Mouse (Mus musculus): ENCODE measurements at regions not wholly inside any gene's neighbourhood (a gene's known extent, or its start where the extent isn't known, plus 50 kb on each side); places are given as distances from the start of the nearest gene placed in this dataset.

GRCm38 (mm10) chr3:39062415-39062814 is 175.7 kb downstream of the Fat4 start:
- H3K36me3 ChIP-seq (ENCODE audit: control insufficient read depth, insufficient read depth, low read length) = no peaks in the 10 kb centered on the region
- TF ChIP-seq EP300 (optimal IDR thresholded peaks at IDR 0.05) (no peak), CTCF (IDR thresholded peaks at IDR 0.05; ENCODE audit: low read depth) (no peak)
- no peak for DNase-seq (ENCODE audit: low spot score)
- ATAC-seq (ENCODE audit: low FRiP score, low TSS enrichment) = no peak
- no peaks in the 10 kb centered on the region for H3K9me3 ChIP-seq (ENCODE audit: control insufficient read depth, low read length)
- no peak overlapping the region for H3K4me2 ChIP-seq (replicated peaks; ENCODE audit: low read depth)
- H3K9ac ChIP-seq (ENCODE audit: low read length) = no peak overlapping the region
- no peaks in the 10 kb centered on the region for H3K4me1 ChIP-seq (replicated peaks; ENCODE audit: control insufficient read depth, insufficient read depth)
- 75% methylated on average over 3 of the region's 3 CpGs for WGBS
- H3K4me3 ChIP-seq (ENCODE audit: low read depth, low read length) = no peak overlapping the region
- no peak overlapping the region for H3K27ac ChIP-seq (replicated peaks)
- no peaks in the 10 kb centered on the region for H3K27me3 ChIP-seq (ENCODE audit: control insufficient read depth, insufficient read depth, low read length)

- DNase-seq (ENCODE audit: low spot score) = no peak
These were observed 178.7 kb downstream of the Fat4 start for GRCm38 (mm10) chr3:39065457-39065856.

GRCm38 (mm10) chr3:39069011-39069410 is 182.3 kb downstream of the Fat4 start:
- DNase-seq (ENCODE audit: low spot score) (no peak), ATAC-seq (ENCODE audit: low FRiP score, low TSS enrichment) (no peak)
- no peaks in the 10 kb centered on the region for H3K9me3 ChIP-seq (ENCODE audit: control insufficient read depth, low read length)
- H3K4me1 ChIP-seq (replicated peaks; ENCODE audit: control insufficient read depth, insufficient read depth) = no peaks in the 10 kb centered on the region
- no peak overlapping the region for H3K9ac ChIP-seq (ENCODE audit: low read length)
- H3K27me3 ChIP-seq (ENCODE audit: control insufficient read depth, insufficient read depth, low read length) = no peaks in the 10 kb centered on the region
- H3K36me3 ChIP-seq (ENCODE audit: control insufficient read depth, insufficient read depth, low read length) = no peaks in the 10 kb centered on the region
- H3K27ac ChIP-seq (replicated peaks) = no peak overlapping the region
- TF ChIP-seq EP300 (optimal IDR thresholded peaks at IDR 0.05) = no peak
- TF ChIP-seq CTCF (IDR thresholded peaks at IDR 0.05; ENCODE audit: low read depth) = no peak
- no peak overlapping the region for H3K4me3 ChIP-seq (ENCODE audit: low read depth, low read length)
- no peak overlapping the region for H3K4me2 ChIP-seq (replicated peaks; ENCODE audit: low read depth)

More at GRCm38 (mm10) chr3:39065457-39065856, 178.7 kb downstream of the Fat4 start:
- H3K27ac ChIP-seq (replicated peaks) = no peak overlapping the region
- no peak for ATAC-seq (ENCODE audit: low FRiP score, low TSS enrichment)
- H3K9ac ChIP-seq (ENCODE audit: low read length) = no peak overlapping the region
- no peaks in the 10 kb centered on the region for H3K36me3 ChIP-seq (ENCODE audit: control insufficient read depth, insufficient read depth, low read length)
- TF ChIP-seq CTCF (IDR thresholded peaks at IDR 0.05; ENCODE audit: low read depth) (no peak), EP300 (optimal IDR thresholded peaks at IDR 0.05) (no peak)
- no peak overlapping the region for H3K4me2 ChIP-seq (replicated peaks; ENCODE audit: low read depth)
- H3K9me3 ChIP-seq (ENCODE audit: control insufficient read depth, low read length) = no peaks in the 10 kb centered on the region
- WGBS = 30% methylated on average over 6 of the region's 6 CpGs
- no peaks in the 10 kb centered on the region for H3K4me1 ChIP-seq (replicated peaks; ENCODE audit: control insufficient read depth, insufficient read depth)
- H3K27me3 ChIP-seq (ENCODE audit: control insufficient read depth, insufficient read depth, low read length) = no peaks in the 10 kb centered on the region
- no peak overlapping the region for H3K4me3 ChIP-seq (ENCODE audit: low read depth, low read length)

DNA sequence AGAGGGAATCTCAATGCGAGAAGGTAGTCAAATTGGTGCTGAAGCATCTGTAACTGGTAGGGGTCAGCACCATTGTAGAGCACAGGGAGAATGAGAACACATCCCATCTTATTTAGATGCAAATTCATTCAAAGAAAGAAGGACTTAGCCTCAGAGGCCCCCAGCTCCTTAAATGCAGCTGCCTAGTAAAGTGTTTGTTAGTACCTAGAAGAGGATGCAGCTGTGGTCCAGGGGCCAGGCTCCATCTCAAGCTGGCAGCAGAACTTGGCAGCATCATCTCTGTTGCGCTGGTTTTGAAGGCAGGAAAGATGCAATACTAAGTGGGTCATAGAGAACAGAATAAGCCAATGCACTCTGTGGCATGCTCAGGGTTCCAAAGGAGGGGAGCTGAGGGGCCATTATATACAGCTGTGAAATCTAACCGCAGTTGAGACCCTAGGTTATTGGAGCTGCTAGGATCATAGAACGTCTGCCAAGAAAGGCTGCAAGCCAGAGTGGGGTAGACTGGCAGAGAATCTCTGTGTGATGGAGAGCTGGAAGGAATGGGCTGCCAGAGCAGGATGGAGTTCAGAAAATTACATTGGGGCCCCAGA is 196.0 kb downstream of the Fat4 start:
- TF ChIP-seq EP300 (optimal IDR thresholded peaks at IDR 0.05) = no peak
- TF ChIP-seq CTCF (IDR thresholded peaks at IDR 0.05; ENCODE audit: low read depth) = no peak
- Histone ChIP-seq H3K27ac (replicated peaks) (no peak overlapping the region), H3K4me2 (replicated peaks; ENCODE audit: low read depth) (no peak overlapping the region), H3K4me3 (ENCODE audit: low read depth, low read length) (no peak overlapping the region), H3K36me3 (ENCODE audit: control insufficient read depth, insufficient read depth, low read length) (no peaks in the 10 kb centered on the region), H3K27me3 (ENCODE audit: control insufficient read depth, insufficient read depth, low read length) (no peaks in the 10 kb centered on the region), H3K4me1 (replicated peaks; ENCODE audit: control insufficient read depth, insufficient read depth) (no peaks in the 10 kb centered on the region), H3K9me3 (ENCODE audit: control insufficient read depth, low read length) (no peaks in the 10 kb centered on the region), H3K9ac (ENCODE audit: low read length) (no peak overlapping the region)
- DNase-seq (ENCODE audit: low spot score) = no peak
- 80% methylated on average over 4 of the region's 4 CpGs for WGBS
- ATAC-seq (ENCODE audit: low FRiP score, low TSS enrichment) = no peak

GRCm38 (mm10) chr3:39088948-39089347 is 202.2 kb downstream of the Fat4 start:
- 86% methylated on average over 4 of the region's 4 CpGs for WGBS
- H3K36me3 ChIP-seq (ENCODE audit: control insufficient read depth, insufficient read depth, low read length) = no peaks in the 10 kb centered on the region
- ATAC-seq (ENCODE audit: low FRiP score, low TSS enrichment) (no peak), DNase-seq (ENCODE audit: low spot score) (no peak)
- TF ChIP-seq CTCF (IDR thresholded peaks at IDR 0.05; ENCODE audit: low read depth) (no peak), EP300 (optimal IDR thresholded peaks at IDR 0.05) (no peak)
- H3K27me3 ChIP-seq (ENCODE audit: control insufficient read depth, insufficient read depth, low read length) = no peaks in the 10 kb centered on the region
- no peak overlapping the region for H3K27ac ChIP-seq (replicated peaks)
- H3K4me3 ChIP-seq (ENCODE audit: low read depth, low read length) = no peak overlapping the region
- H3K9me3 ChIP-seq (ENCODE audit: control insufficient read depth, low read length) = no peaks in the 10 kb centered on the region
- H3K9ac ChIP-seq (ENCODE audit: low read length) = no peak overlapping the region
- H3K4me1 ChIP-seq (replicated peaks; ENCODE audit: control insufficient read depth, insufficient read depth) = no peaks in the 10 kb centered on the region
- no peak overlapping the region for H3K4me2 ChIP-seq (replicated peaks; ENCODE audit: low read depth)

DNA sequence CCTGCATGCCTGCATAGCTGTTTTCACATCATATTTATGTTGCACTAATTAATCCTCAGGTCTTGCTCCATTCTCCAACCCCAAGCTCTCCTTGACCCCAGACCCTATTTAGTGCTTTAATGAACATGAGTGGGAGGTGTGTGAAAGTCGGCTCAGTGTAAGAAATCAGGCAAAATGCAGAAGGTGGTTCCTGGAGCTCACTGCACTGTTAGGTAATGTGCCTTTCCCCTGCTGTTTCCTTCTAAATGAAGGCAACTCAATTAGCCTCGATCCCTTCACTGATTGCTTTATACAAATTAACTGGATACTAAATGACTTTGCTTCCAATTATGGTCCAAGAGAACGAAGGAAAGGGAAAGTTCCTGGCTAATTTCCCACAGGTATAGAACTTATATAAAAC is 215.6 kb downstream of the Fat4 start:
- Histone ChIP-seq H3K27me3 (ENCODE audit: control insufficient read depth, insufficient read depth, low read length) (no peaks in the 10 kb centered on the region), H3K36me3 (ENCODE audit: control insufficient read depth, insufficient read depth, low read length) (no peaks in the 10 kb centered on the region), H3K4me1 (replicated peaks; ENCODE audit: control insufficient read depth, insufficient read depth) (no peaks in the 10 kb centered on the region), H3K27ac (replicated peaks) (no peak overlapping the region), H3K4me2 (replicated peaks; ENCODE audit: low read depth) (no peak overlapping the region), H3K9me3 (ENCODE audit: control insufficient read depth, low read length) (no peaks in the 10 kb centered on the region), H3K9ac (ENCODE audit: low read length) (no peak overlapping the region), H3K4me3 (ENCODE audit: low read depth, low read length) (no peak overlapping the region)
- DNase-seq (ENCODE audit: low spot score) (no peak), ATAC-seq (ENCODE audit: low FRiP score, low TSS enrichment) (no peak)
- TF ChIP-seq EP300 (optimal IDR thresholded peaks at IDR 0.05) (no peak), CTCF (IDR thresholded peaks at IDR 0.05; ENCODE audit: low read depth) (no peak)
- WGBS = 83% methylated on average over 3 of the region's 3 CpGs

Measured in stomach, postnatal 0 days (tissue).